Mouse (Mus musculus) cerebellum, adult 2 months (tissue): ENCODE measurements around the gene Jph3.

Experiments
- CTCF ChIP-seq: fragments of 200-500 bp; IDR thresholded peaks from 2 replicates; pipeline ENCODE4 v1.5.1; 2011; ENCODE audit warnings: low read depth, mild to moderate bottlenecking, control low read depth, low read length, moderate library complexity, borderline replicate concordance; ENCODE audit not compliant: insufficient read depth
- POLR2A ChIP-seq: fragments of 200-500 bp; IDR thresholded peaks from 2 replicates; pipeline ENCODE4 v1.6.1; 2011; ENCODE audit warnings: low read length, control low read depth, borderline replicate concordance; ENCODE audit not compliant: insufficient read depth

DNA sequence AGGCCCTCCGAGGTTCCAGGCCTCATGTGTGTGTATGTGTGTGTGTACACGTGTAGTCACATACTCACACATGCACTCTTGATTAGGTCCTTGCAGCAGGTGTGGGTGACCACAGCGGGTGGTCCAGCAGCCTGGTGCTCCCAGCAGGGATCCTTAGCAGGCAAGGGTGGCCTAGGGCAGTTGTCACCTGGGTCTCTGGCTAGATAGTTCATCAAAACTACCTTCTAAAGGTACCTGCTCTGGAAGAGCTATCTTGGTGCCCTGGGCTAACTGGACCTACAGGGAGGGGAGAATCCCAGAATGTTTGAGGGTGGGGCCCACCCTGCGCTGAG, 2.9 kb downstream of the Jph3 start:
- TF ChIP-seq POLR2A (no peak), CTCF (no peak)
